Comparison of ENCODE assay signal across 27 mouse cellular contexts in the genomic region with DNA sequence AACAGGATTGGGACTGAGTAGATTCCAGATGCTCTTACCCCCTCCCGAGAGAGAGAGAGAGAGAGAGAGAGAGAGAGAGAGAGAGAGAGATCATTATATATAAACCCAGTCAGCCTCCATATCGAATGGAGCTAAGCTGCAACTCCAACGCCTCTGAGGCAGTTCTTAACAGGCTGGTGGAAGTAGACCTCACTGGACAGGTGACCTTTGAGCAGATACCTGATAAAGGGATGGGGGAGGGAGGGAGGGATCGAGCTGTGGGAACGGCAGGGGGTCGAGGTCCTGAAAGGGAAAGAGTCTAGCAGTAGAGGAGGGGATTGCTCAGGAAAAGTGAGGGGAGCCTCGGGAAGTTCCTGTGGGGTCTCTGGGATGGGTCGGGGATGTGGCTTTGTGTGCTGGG. TPM values are rescaled to one million over a fixed set of nuclear protein-coding genes. Genes with fewer than 3 reads are reported as not detected.
DNase-seq lines count a peak whose midpoint lies in the region; ATAC-seq and TF ChIP-seq lines count a peak whose summit lies in the region.
"Had no signal": no experiment of that assay in that cellular context is flagged by ENCODE, and none has a peak within 500 bp of the region (broad histone marks: within the 10 kb centered on the region; RNA-seq: fewer than 3 reads in every experiment).

No protein-coding gene starts in this region.

- H3K9me3 ChIP-seq in intestine, embryonic 16.5 days (ENCODE audit: control insufficient read depth, low read length) = no peaks in the 10 kb centered on the region
- no peaks in the 10 kb centered on the region for H3K9me3 ChIP-seq in intestine, embryonic 15.5 days
- H3K9me3 ChIP-seq in E14TG2a.4 (ENCODE audit: low read length) = no peaks in the 10 kb centered on the region
- no peaks in the 10 kb centered on the region for H3K9me3 ChIP-seq in liver, embryonic 13.5 days (replicated peaks)
- H3K9me3 ChIP-seq in liver, embryonic 16.5 days (replicated peaks; ENCODE audit: control insufficient read depth, low read length) = no peaks in the 10 kb centered on the region
- H3K9me3 ChIP-seq: embryonic facial prominence, embryonic 10.5 days; embryonic facial prominence, embryonic 13.5 days; forebrain, embryonic 12.5 days; forebrain, embryonic 15.5 days; heart, embryonic 10.5 days; heart, embryonic 13.5 days had no signal

- no peak for TF ChIP-seq CTCF in E14TG2a.4 (conservative IDR thresholded peaks at IDR 0.05; ENCODE audit: low read length)

- H3K4me1 ChIP-seq in intestine, embryonic 16.5 days (ENCODE audit: control insufficient read depth, insufficient read depth, low read length) = peaks cover 15% of the 10 kb centered on the region
- peaks cover 30% of the 10 kb centered on the region for H3K4me1 ChIP-seq in intestine, embryonic 15.5 days (replicated peaks)
- peaks cover 53% of the 10 kb centered on the region for H3K4me1 ChIP-seq in E14TG2a.4 (replicated peaks; ENCODE audit: low read depth, low read length)
- peaks cover 38% of the 10 kb centered on the region for H3K4me1 ChIP-seq in liver, embryonic 13.5 days (replicated peaks)
- H3K4me1 ChIP-seq in liver, embryonic 16.5 days (ENCODE audit: control insufficient read depth, low read depth, low read length) = peaks cover 4% of the 10 kb centered on the region

- no peak overlapping the region for H3K4me2 ChIP-seq in intestine, embryonic 16.5 days (ENCODE audit: low read depth, low read length)
- H3K4me2 ChIP-seq in intestine, embryonic 15.5 days (replicated peaks) = no peak overlapping the region
- peak overlapping the region; percentile 29; the same call in 1 of the 2 replicates for H3K4me2 ChIP-seq in liver, embryonic 13.5 days
- no peak overlapping the region for H3K4me2 ChIP-seq in liver, embryonic 16.5 days (ENCODE audit: low read depth, low read length)
- H3K4me2 ChIP-seq: embryonic facial prominence, embryonic 13.5 days; forebrain, embryonic 12.5 days; forebrain, embryonic 15.5 days; heart, embryonic 13.5 days; hindbrain, embryonic 14.5 days had no signal

- no peak overlapping the region for H3K27ac ChIP-seq in intestine, embryonic 16.5 days (ENCODE audit: low read length)
- H3K27ac ChIP-seq in intestine, embryonic 15.5 days = no peak overlapping the region
- H3K27ac ChIP-seq in liver, embryonic 13.5 days = no peak overlapping the region
- H3K27ac ChIP-seq in liver, embryonic 16.5 days (ENCODE audit: low read length) = peak overlapping the region; percentile 42; the same call in 1 of the 2 replicates
- H3K27ac ChIP-seq: embryonic facial prominence, embryonic 10.5 days; embryonic facial prominence, embryonic 13.5 days; forebrain, embryonic 12.5 days; forebrain, embryonic 15.5 days; heart, adult 2 months; heart, embryonic 10.5 days; heart, embryonic 13.5 days; hindbrain, embryonic 14.5 days had no signal

- no peak overlapping the region for H3K4me3 ChIP-seq in intestine, embryonic 16.5 days (ENCODE audit: low read length)
- H3K4me3 ChIP-seq in intestine, embryonic 15.5 days (replicated peaks) = no peak overlapping the region
- peak overlapping the region; percentile 51 for H3K4me3 ChIP-seq in E14TG2a.4 (replicated peaks; ENCODE audit: low read length)
- no peak overlapping the region for H3K4me3 ChIP-seq in liver, embryonic 13.5 days (replicated peaks)
- no peak overlapping the region for H3K4me3 ChIP-seq in liver, embryonic 16.5 days (ENCODE audit: low read depth, low read length)
- H3K4me3 ChIP-seq: embryonic facial prominence, embryonic 10.5 days; embryonic facial prominence, embryonic 13.5 days; erythroblast, embryonic 14.5 days; forebrain, embryonic 12.5 days; forebrain, embryonic 15.5 days; heart, adult 2 months; heart, embryonic 10.5 days; heart, embryonic 13.5 days had no signal

- ATAC-seq in intestine, embryonic 16.5 days = no peak
- ATAC-seq in intestine, embryonic 15.5 days = no peak
- no peak for ATAC-seq in liver, embryonic 13.5 days (ENCODE audit: low read depth)
- no peak for ATAC-seq in liver, embryonic 16.5 days (ENCODE audit: low read depth)
- ATAC-seq in megakaryocyte progenitor cell, adult 5-6 weeks (replicated peaks; ENCODE audit: poor library complexity) = no peak
- ATAC-seq: forebrain, embryonic 15.5 days had no signal

- H3K27me3 ChIP-seq in intestine, embryonic 16.5 days (replicated peaks; ENCODE audit: control insufficient read depth, insufficient read depth, low read length) = 0 out of 2 replicates have a peak, but pooled peaks cover 3% of the 10 kb centered on the region
- H3K27me3 ChIP-seq in intestine, embryonic 15.5 days (replicated peaks) = no peaks in the 10 kb centered on the region
- H3K27me3 ChIP-seq in E14TG2a.4 (ENCODE audit: insufficient read depth, low read length) = peaks cover 73% of the 10 kb centered on the region
- peaks cover 26% of the 10 kb centered on the region for H3K27me3 ChIP-seq in liver, embryonic 13.5 days
- H3K27me3 ChIP-seq in liver, embryonic 16.5 days (ENCODE audit: control insufficient read depth, insufficient read depth, low read depth, low read length) = peaks cover 9% of the 10 kb centered on the region

- no peak for DNase-seq in liver, embryonic 13.5 days
- DNase-seq in thymus, postnatal 10 days (ENCODE audit: low spot score in 2 of 2) = no peak
- DNase-seq in layer of hippocampus, adult 9-10 months (ENCODE audit: low spot score) = no peak
- DNase-seq: adrenal gland, adult 2 months; adrenal gland, postnatal 14 days; cerebellum, adult 11 months; cerebellum, adult 2 months; cerebellum, adult 9-11 months; cerebellum, postnatal 36 days; embryo, embryonic 11 days; gastrocnemius, postnatal 25 days; heart, adult 2 months; heart, postnatal 14 days; heart, postnatal 4 days had no signal

- no peaks in the 10 kb centered on the region for H3K36me3 ChIP-seq in intestine, embryonic 16.5 days (ENCODE audit: control insufficient read depth, insufficient read depth, low read length)
- no peaks in the 10 kb centered on the region for H3K36me3 ChIP-seq in intestine, embryonic 15.5 days
- peaks cover 3% of the 10 kb centered on the region for H3K36me3 ChIP-seq in E14TG2a.4 (ENCODE audit: insufficient read depth, low read length)
- H3K36me3 ChIP-seq in liver, embryonic 13.5 days = no peaks in the 10 kb centered on the region
- no peaks in the 10 kb centered on the region for H3K36me3 ChIP-seq in liver, embryonic 16.5 days (ENCODE audit: control insufficient read depth, insufficient read depth)
- H3K36me3 ChIP-seq: embryonic facial prominence, embryonic 10.5 days; embryonic facial prominence, embryonic 13.5 days; forebrain, embryonic 12.5 days; forebrain, embryonic 15.5 days; heart, embryonic 10.5 days; heart, embryonic 13.5 days had no signal

- 27% methylated on average over 8 of the region's 8 CpGs for WGBS in intestine, embryonic 16.5 days
- 34% methylated on average over 8 of the region's 8 CpGs for WGBS in intestine, embryonic 15.5 days
- 25% methylated on average over 8 of the region's 8 CpGs for WGBS in liver, embryonic 13.5 days (ENCODE audit: insufficient replicate concordance)
- WGBS in liver, embryonic 16.5 days (ENCODE audit: insufficient replicate concordance) = 37% methylated on average over 8 of the region's 8 CpGs

- 0 out of 2 replicates have a peak overlapping the region, but pooled peaks have one; percentile 0 for H3K9ac ChIP-seq in intestine, embryonic 16.5 days (ENCODE audit: low read depth, low read length)
- no peak overlapping the region for H3K9ac ChIP-seq in intestine, embryonic 15.5 days
- no peak overlapping the region for H3K9ac ChIP-seq in liver, embryonic 13.5 days
- H3K9ac ChIP-seq in liver, embryonic 16.5 days (ENCODE audit: low read depth, low read length) = no peak overlapping the region
- H3K9ac ChIP-seq: embryonic facial prominence, embryonic 13.5 days; forebrain, embryonic 12.5 days; forebrain, embryonic 15.5 days; heart, embryonic 13.5 days; hindbrain, embryonic 14.5 days had no signal

RNA-seq across cellular contexts. Expression of gene Ass1, which starts 8.0 kb away (rescaled TPM):
- 374 and 535 TPM in 2 replicates for polyA plus RNA-seq in intestine, embryonic 16.5 days (2015; fragmentation: Nextera tagmentation; extraction: Ambion mirVana)
- polyA plus RNA-seq in intestine, embryonic 15.5 days (2015; fragmentation: Nextera tagmentation; extraction: Ambion mirVana) = 176 and 244 TPM in 2 replicates
- 75.3 and 87.1 TPM in 2 replicates for polyA plus RNA-seq in liver, embryonic 13.5 days (2015; fragmentation: Nextera tagmentation; extraction: Ambion mirVana)
- polyA plus RNA-seq in liver, embryonic 16.5 days (2015; fragmentation: Nextera tagmentation; extraction: Ambion mirVana) = 399 and 480 TPM in 2 replicates
- 78.4 and 100 TPM in 2 replicates for total RNA-seq in megakaryocyte progenitor cell, adult 5-6 weeks (2015)
- total RNA-seq in megakaryocyte progenitor cell, adult 5-6 weeks (2017) = 118 and 127 TPM in 2 replicates
